Mouse (Mus musculus): ENCODE data around the gene Rmdn2. TPM values are rescaled to one million over a fixed set of nuclear protein-coding genes. Genes with fewer than 3 reads are reported as not detected.
A peak's percentile ranks its signal among the peaks of the same experiment; 100 is the strongest.

The Rmdn2 gene
- polyA plus RNA-seq, 1 experiment, result 0.53 TPM

DNA sequence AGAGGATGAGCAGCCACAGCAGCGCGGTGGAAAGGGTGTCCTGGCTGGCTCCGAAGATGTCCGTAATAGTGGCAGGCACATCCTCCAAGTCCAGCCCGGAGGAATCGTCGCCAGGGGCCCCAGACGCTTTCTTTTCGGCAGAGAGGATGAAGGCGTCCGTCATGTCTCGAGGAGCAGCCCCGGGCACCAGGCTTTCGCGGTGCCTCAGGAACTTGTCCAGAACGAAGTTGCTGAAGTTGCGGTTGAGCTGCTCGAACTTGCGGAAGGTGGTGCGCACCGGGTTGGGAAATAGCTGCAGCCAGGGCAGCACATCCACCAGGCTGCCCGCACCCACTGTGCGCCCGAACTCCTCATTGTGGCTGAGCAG is 101.6 kb downstream of the Rmdn2 start:
- TF ChIP-seq CTCF (IDR thresholded peaks at IDR 0.05; ENCODE audit: extremely low read depth, insufficient read length, insufficient replicate concordance, low read depth, low read length) (no peak), POLR2A (IDR thresholded peaks at IDR 0.05; ENCODE audit: low read depth, low read length) (no peak)
- H3K4me3 ChIP-seq (ENCODE audit: low read depth, low read length), result peak overlapping the region; percentile 58
- H3K36me3 ChIP-seq (ENCODE audit: control insufficient read depth, insufficient read depth, low read length), result no peaks in the 10 kb centered on the region
- H3K27me3 ChIP-seq (ENCODE audit: control insufficient read depth, insufficient read depth, low read length), result peaks cover 35% of the 10 kb centered on the region; the same call in 1 of the 2 replicates
- WGBS, result 2% methylated on average over 24 of the region's 24 CpGs
- no peak overlapping the region; the same call in 1 of the 2 replicates for H3K27ac ChIP-seq (ENCODE audit: insufficient read depth, low read depth, low read length)
- peaks cover 18% of the 10 kb centered on the region for H3K4me1 ChIP-seq (ENCODE audit: control insufficient read depth, insufficient read depth, insufficient read length, low read length)

GRCm38 (mm10) chr17:79713643-79714367 is 102.1 kb downstream of the Rmdn2 start:
- Histone ChIP-seq H3K4me3 (ENCODE audit: low read depth, low read length) (peak overlapping the region; percentile 58), H3K36me3 (ENCODE audit: control insufficient read depth, insufficient read depth, low read length) (no peaks in the 10 kb centered on the region), H3K27ac (ENCODE audit: insufficient read depth, low read depth, low read length) (peak overlapping the region; percentile 17), H3K4me1 (ENCODE audit: control insufficient read depth, insufficient read depth, insufficient read length, low read length) (peaks cover 18% of the 10 kb centered on the region), H3K27me3 (ENCODE audit: control insufficient read depth, insufficient read depth, low read length) (peaks cover 35% of the 10 kb centered on the region; the same call in 1 of the 2 replicates)
- TF ChIP-seq CTCF (IDR thresholded peaks at IDR 0.05; ENCODE audit: extremely low read depth, insufficient read length, insufficient replicate concordance, low read depth, low read length), result no peak
- TF ChIP-seq POLR2A (IDR thresholded peaks at IDR 0.05; ENCODE audit: low read depth, low read length), result no peak
- WGBS, result 2% methylated on average over 63 of the region's 63 CpGs

DNA sequence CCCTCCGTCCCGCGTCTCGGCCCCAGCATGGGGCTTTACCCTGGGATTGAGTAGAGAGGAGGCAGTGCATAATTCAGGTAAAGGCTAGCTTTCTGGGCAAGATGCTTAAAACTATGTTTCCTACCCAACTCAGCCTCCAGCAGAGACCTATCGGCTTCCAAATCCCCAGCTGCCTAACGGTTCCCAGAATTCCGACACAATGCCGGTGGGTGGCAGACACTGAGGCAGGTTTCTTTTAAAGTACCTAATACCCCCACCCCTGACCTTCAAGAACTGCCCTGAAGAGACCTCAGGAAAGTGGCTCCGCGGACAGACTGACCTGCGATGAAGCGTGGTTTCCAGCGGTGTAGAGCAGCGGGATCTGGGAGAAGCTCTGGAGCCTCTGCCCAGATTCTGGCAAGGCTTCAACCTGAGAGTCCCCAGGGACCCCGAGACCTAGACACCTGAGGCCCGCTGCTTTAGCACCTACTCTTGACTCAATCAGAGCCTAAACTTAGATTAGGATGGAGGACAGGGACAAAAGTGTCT is 102.8 kb downstream of the Rmdn2 start:
- 5% methylated on average over 16 of the region's 16 CpGs for WGBS
- TF ChIP-seq CTCF (IDR thresholded peaks at IDR 0.05; ENCODE audit: extremely low read depth, insufficient read length, insufficient replicate concordance, low read depth, low read length) (no peak), POLR2A (IDR thresholded peaks at IDR 0.05; ENCODE audit: low read depth, low read length) (no peak)
- peaks cover 18% of the 10 kb centered on the region for H3K4me1 ChIP-seq (ENCODE audit: control insufficient read depth, insufficient read depth, insufficient read length, low read length)

DNA sequence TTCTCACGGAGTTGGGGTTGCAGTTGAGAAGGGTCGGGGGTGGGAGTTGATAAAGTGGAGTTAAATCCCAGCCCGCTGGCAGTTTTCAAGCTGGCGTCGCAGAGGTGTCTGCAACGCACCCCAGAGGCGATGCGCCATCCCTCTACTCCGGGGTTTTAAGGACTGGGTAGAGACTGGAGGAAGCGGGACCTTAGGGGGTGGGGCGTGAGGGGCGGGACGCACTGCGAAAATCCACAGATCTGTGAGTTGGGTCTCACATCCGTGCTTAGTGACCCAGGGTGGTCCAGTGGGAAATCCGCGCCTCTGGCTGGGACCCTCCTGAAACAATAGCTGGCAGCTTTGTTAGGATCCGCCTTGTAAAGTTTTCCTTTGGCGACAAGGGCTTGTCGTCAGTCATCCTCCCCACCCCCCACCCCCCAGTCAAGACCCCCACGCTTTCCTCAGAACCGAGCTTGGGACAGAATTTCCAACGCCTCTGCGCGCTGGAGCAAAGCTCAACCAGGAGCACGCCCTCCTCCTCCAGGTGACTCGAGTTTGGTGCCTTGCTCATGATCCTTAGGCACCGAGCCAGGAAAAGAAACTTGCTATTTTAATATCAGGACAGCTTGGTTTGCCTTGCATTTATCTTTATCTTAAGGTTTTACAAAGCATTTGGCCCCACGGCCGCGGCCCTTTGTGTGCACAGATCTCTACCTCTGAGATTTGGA is 103.4 kb downstream of the Rmdn2 start, which contains the start of gene Cyp1b1:
Gene Cyp1b1, minus strand, starts transcription at position 131 of the 707 bp plus-strand sequence.
- no peaks in the 10 kb centered on the region for H3K36me3 ChIP-seq (ENCODE audit: control insufficient read depth, insufficient read depth, low read length)
- H3K4me3 ChIP-seq (ENCODE audit: low read depth, low read length), result peak within 1 kb of the TSS; percentile 58
- WGBS, result 1% methylated on average over 31 of the region's 31 CpGs
- TF ChIP-seq POLR2A (IDR thresholded peaks at IDR 0.05; ENCODE audit: low read depth, low read length) (peak; percentile 1; the same call in 1 of the 2 replicates), CTCF (IDR thresholded peaks at IDR 0.05; ENCODE audit: extremely low read depth, insufficient read length, insufficient replicate concordance, low read depth, low read length) (no peak)
- H3K4me1 ChIP-seq (ENCODE audit: control insufficient read depth, insufficient read depth, insufficient read length, low read length), result peaks cover 18% of the 10 kb centered on the region
- H3K27ac ChIP-seq (ENCODE audit: insufficient read depth, low read depth, low read length), result peak within 1 kb of the TSS; percentile 20
- H3K27me3 ChIP-seq (ENCODE audit: control insufficient read depth, insufficient read depth, low read length), result peaks cover 31% of the 10 kb centered on the region; the same call in 1 of the 2 replicates

More for the DNA sequence above, 102.8 kb downstream of the Rmdn2 start:
- H3K36me3 ChIP-seq (ENCODE audit: control insufficient read depth, insufficient read depth, low read length), result no peaks in the 10 kb centered on the region
- H3K4me3 ChIP-seq (ENCODE audit: low read depth, low read length), result peak overlapping the region; percentile 58
- peak overlapping the region; percentile 20; the same call in 1 of the 2 replicates for H3K27ac ChIP-seq (ENCODE audit: insufficient read depth, low read depth, low read length)
- peaks cover 34% of the 10 kb centered on the region; the same call in 1 of the 2 replicates for H3K27me3 ChIP-seq (ENCODE audit: control insufficient read depth, insufficient read depth, low read length)

- TF ChIP-seq CTCF (IDR thresholded peaks at IDR 0.05; ENCODE audit: extremely low read depth, insufficient read length, insufficient replicate concordance, low read depth, low read length), result peak; percentile 77
- TF ChIP-seq POLR2A (IDR thresholded peaks at IDR 0.05; ENCODE audit: low read depth, low read length), result no peak
- WGBS, result 2% methylated on average over 42 of the region's 42 CpGs
- no peak overlapping the region for H3K27ac ChIP-seq (ENCODE audit: insufficient read depth, low read depth, low read length)
- peak overlapping the region; percentile 58 for H3K4me3 ChIP-seq (ENCODE audit: low read depth, low read length)
- peaks cover 18% of the 10 kb centered on the region for H3K4me1 ChIP-seq (ENCODE audit: control insufficient read depth, insufficient read depth, insufficient read length, low read length)
- H3K27me3 ChIP-seq (ENCODE audit: control insufficient read depth, insufficient read depth, low read length), result peaks cover 31% of the 10 kb centered on the region; the same call in 1 of the 2 replicates
- H3K36me3 ChIP-seq (ENCODE audit: control insufficient read depth, insufficient read depth, low read length), result no peaks in the 10 kb centered on the region
Measured at GRCm38 (mm10) chr17:79715649-79716143, 104.0 kb downstream of the Rmdn2 start.

- Histone ChIP-seq H3K27ac (ENCODE audit: insufficient read depth, low read depth, low read length) (no peak overlapping the region), H3K27me3 (ENCODE audit: control insufficient read depth, insufficient read depth, low read length) (0 out of 2 replicates have a peak, but pooled peaks cover 3% of the 10 kb centered on the region), H3K4me1 (ENCODE audit: control insufficient read depth, insufficient read depth, insufficient read length, low read length) (peaks cover 5% of the 10 kb centered on the region), H3K4me3 (ENCODE audit: low read depth, low read length) (no peak overlapping the region), H3K36me3 (ENCODE audit: control insufficient read depth, insufficient read depth, low read length) (no peaks in the 10 kb centered on the region)
- 77% methylated on average over 7 of the region's 7 CpGs for WGBS
- no peak for TF ChIP-seq POLR2A (IDR thresholded peaks at IDR 0.05; ENCODE audit: low read depth, low read length)
Measured at GRCm38 (mm10) chr17:79720681-79721080, 109.0 kb downstream of the Rmdn2 start.

All from small intestine, adult 2 months (tissue).